Mouse (Mus musculus) hindbrain, embryonic 11.5 days (tissue): ENCODE results near the gene Pcgf5. TPM values are rescaled to one million over a fixed set of nuclear protein-coding genes. Genes with fewer than 3 reads are reported as not detected.

Experiments used
- ATAC-seq: fragments of 200-750 bp; cut with Nextera tagmentation; 2 replicates; pipeline ENCODE4 v1.8.0; 2017; ENCODE audit warnings: mild to moderate bottlenecking, moderate TSS enrichment, moderate library complexity; ENCODE audit not compliant: low FRiP score
- DNase-seq: peaks from one replicate; pipeline ENCODE4 v3.0.0-alpha.2; 2015; ENCODE audit warnings: low spot score
- H3K27ac ChIP-seq: fragments of 300-500 bp; sonication (generic); 2 replicates; pipeline ENCODE4 v1.5.1; 2014; ENCODE audit warnings: mild to moderate bottlenecking, low read depth, low read length
- H3K27me3 ChIP-seq: fragments of 300-500 bp; sonication (generic); 2 replicates; pipeline ENCODE4 v1.6.1; 2014; ENCODE audit warnings: mild to moderate bottlenecking, low read length, moderate library complexity, mixed read lengths; ENCODE audit not compliant: control insufficient read depth, insufficient read depth
- H3K36me3 ChIP-seq: fragments of 300-500 bp; sonication (generic); 2 replicates; pipeline ENCODE4 v1.6.1; 2014; ENCODE audit warnings: mild to moderate bottlenecking, low read length, moderate library complexity, mixed read lengths; ENCODE audit not compliant: control insufficient read depth, insufficient read depth
- H3K4me1 ChIP-seq: fragments of 300-500 bp; sonication (generic); replicated peaks from 2 replicates; pipeline ENCODE4 v1.6.1; 2014; ENCODE audit warnings: low read length, mixed read lengths; ENCODE audit not compliant: control insufficient read depth, insufficient read depth
- H3K4me2 ChIP-seq: fragments of 300-500 bp; sonication (generic); replicated peaks from 2 replicates; pipeline ENCODE4 v1.6.1; 2014; ENCODE audit warnings: mild to moderate bottlenecking, low read depth, low read length
- H3K4me3 ChIP-seq: fragments of 300-500 bp; sonication (generic); 2 replicates; pipeline ENCODE4 v1.5.1; 2014; ENCODE audit warnings: low read depth, low read length
- H3K9ac ChIP-seq: fragments of 300-500 bp; sonication (generic); 2 replicates; pipeline ENCODE4 v1.6.1; 2014; ENCODE audit warnings: low read depth, low read length
- H3K9me3 ChIP-seq: fragments of 300-500 bp; sonication (generic); 2 replicates; pipeline ENCODE4 v1.6.1; 2016; ENCODE audit warnings: low read length; ENCODE audit not compliant: control insufficient read depth
- WGBS: fragments of 180-500 bp; shearing (Covaris S2); extraction: QIAGEN DNeasy Blood & Tissue Kit; methylation state at CpG from one replicate; pipeline ENCODE4 v1.1.7; 2014; 5-methylcytosine and 5-hydroxymethylcytosine counted together
- polyA plus RNA-seq: library from polyadenylated mRNA; unstranded; fragments of >200 nt; fragmentation: Nextera tagmentation; extraction: Ambion mirVana; gene quantifications from 2 replicates; pipeline ENCODE4 v1.2.1, GENCODE M21; 2014

Gene Pcgf5
- polyA plus RNA-seq, 1 experiment from 2014 or later: 11.0 TPM

GRCm38 (mm10) chr19:36408352-36409100, 60.4 kb downstream of the Pcgf5 start:
- H3K4me2 ChIP-seq: no peak overlapping the region
- H3K4me3 ChIP-seq: no peak overlapping the region
- no peaks in the 10 kb centered on the region for H3K4me1 ChIP-seq
- no peaks in the 10 kb centered on the region for H3K36me3 ChIP-seq
- no peaks in the 10 kb centered on the region; the same call in 1 of the 2 replicates for H3K27me3 ChIP-seq
- DNase-seq (no peak), ATAC-seq (no peak)
- no peaks in the 10 kb centered on the region for H3K9me3 ChIP-seq
- H3K9ac ChIP-seq: no peak overlapping the region
- no peak overlapping the region for H3K27ac ChIP-seq
- WGBS: 68% methylated on average over 10 of the region's 10 CpGs

GRCm38 (mm10) chr19:36409280-36409860, 61.3 kb downstream of the Pcgf5 start:
- Histone ChIP-seq H3K4me3 (peak overlapping the region; percentile 68), H3K27ac (peak overlapping the region; percentile 47; the same call in 1 of the 2 replicates), H3K9ac (peak overlapping the region; percentile 64), H3K27me3 (no peaks in the 10 kb centered on the region; the same call in 1 of the 2 replicates), H3K4me2 (peak overlapping the region; percentile 94), H3K4me1 (no peaks in the 10 kb centered on the region), H3K36me3 (no peaks in the 10 kb centered on the region), H3K9me3 (no peaks in the 10 kb centered on the region)
- under 1% methylated on average over 20 of the region's 53 CpGs for WGBS
- peak; percentile 98 for ATAC-seq
- peak; percentile 89 for DNase-seq

- DNase-seq (peak; percentile 56), ATAC-seq (peak; percentile 87)
- under 1% methylated on average over 38 of the region's 82 CpGs for WGBS
- Histone ChIP-seq H3K4me2 (peak overlapping the region; percentile 94), H3K36me3 (no peaks in the 10 kb centered on the region), H3K27ac (peak overlapping the region; percentile 47; the same call in 1 of the 2 replicates), H3K9me3 (no peaks in the 10 kb centered on the region), H3K27me3 (no peaks in the 10 kb centered on the region; the same call in 1 of the 2 replicates), H3K4me3 (peak overlapping the region; percentile 68), H3K9ac (peak overlapping the region; percentile 64), H3K4me1 (no peaks in the 10 kb centered on the region)
Measured at GRCm38 (mm10) chr19:36409861-36410392, 61.8 kb downstream of the Pcgf5 start.

- Histone ChIP-seq H3K36me3 (no peaks in the 10 kb centered on the region), H3K27ac (no peak overlapping the region), H3K4me3 (no peak overlapping the region), H3K9me3 (no peaks in the 10 kb centered on the region), H3K27me3 (no peaks in the 10 kb centered on the region), H3K4me1 (no peaks in the 10 kb centered on the region), H3K9ac (no peak overlapping the region), H3K4me2 (no peak overlapping the region)
- no peak for DNase-seq
- no peak for ATAC-seq
Measured at GRCm38 (mm10) chr19:36419885-36420284, 71.8 kb downstream of the Pcgf5 start.

GRCm38 (mm10) chr19:36427195-36427876, 79.2 kb downstream of the Pcgf5 start:
- no peak for ATAC-seq
- Histone ChIP-seq H3K27me3 (no peaks in the 10 kb centered on the region), H3K27ac (no peak overlapping the region), H3K9me3 (no peaks in the 10 kb centered on the region), H3K4me3 (no peak overlapping the region), H3K9ac (no peak overlapping the region), H3K36me3 (no peaks in the 10 kb centered on the region), H3K4me1 (no peaks in the 10 kb centered on the region), H3K4me2 (no peak overlapping the region)
- 96% methylated on average over 7 of the region's 7 CpGs for WGBS
- no peak for DNase-seq

- H3K4me2 ChIP-seq: no peak overlapping the region
- ATAC-seq: no peak
Measured at GRCm38 (mm10) chr19:36428116-36428515, 80.0 kb downstream of the Pcgf5 start.

GRCm38 (mm10) chr19:36429354-36429753, 81.2 kb downstream of the Pcgf5 start:
- DNase-seq (no peak), ATAC-seq (no peak)
- H3K9me3 ChIP-seq: no peaks in the 10 kb centered on the region
- H3K4me2 ChIP-seq: no peak overlapping the region
- WGBS: 89% methylated on average over 1 of the region's 1 CpGs
- H3K4me3 ChIP-seq: no peak overlapping the region
- no peak overlapping the region for H3K9ac ChIP-seq
- H3K27ac ChIP-seq: no peak overlapping the region
- no peaks in the 10 kb centered on the region for H3K36me3 ChIP-seq
- H3K4me1 ChIP-seq: no peaks in the 10 kb centered on the region
- no peaks in the 10 kb centered on the region for H3K27me3 ChIP-seq

More at GRCm38 (mm10) chr19:36428116-36428515, 80.0 kb downstream of the Pcgf5 start:
- Histone ChIP-seq H3K36me3 (no peaks in the 10 kb centered on the region), H3K9me3 (no peaks in the 10 kb centered on the region), H3K27ac (no peak overlapping the region), H3K9ac (no peak overlapping the region), H3K4me3 (no peak overlapping the region), H3K27me3 (no peaks in the 10 kb centered on the region), H3K4me1 (no peaks in the 10 kb centered on the region)
- no peak for DNase-seq
- WGBS: 85% methylated on average over 4 of the region's 4 CpGs

- H3K36me3 ChIP-seq: no peaks in the 10 kb centered on the region
- no peak for ATAC-seq
- 94% methylated on average over 3 of the region's 3 CpGs for WGBS
Measured at GRCm38 (mm10) chr19:36433161-36433560, 85.1 kb downstream of the Pcgf5 start.

More at GRCm38 (mm10) chr19:36433161-36433560, 85.1 kb downstream of the Pcgf5 start:
- Histone ChIP-seq H3K9ac (no peak overlapping the region), H3K4me2 (no peak overlapping the region), H3K4me3 (no peak overlapping the region), H3K9me3 (no peaks in the 10 kb centered on the region), H3K27me3 (no peaks in the 10 kb centered on the region), H3K27ac (no peak overlapping the region), H3K4me1 (no peaks in the 10 kb centered on the region)
- no peak for DNase-seq
